Mouse (Mus musculus) spleen, postnatal 36 days (tissue): ENCODE data around the gene Dnah7a.
"Not testable (repeated sequence)": the region's sequence is repeated elsewhere in the genome, so short reads cannot be mapped to it uniquely, and the experiment has no call there.

Experiments used
- DNase-seq, 2 experiments: peaks; one replicate each; pipeline ENCODE4 v3.0.0; 2022; ENCODE audit warnings: low spot score in 2 of 2, mixed read lengths in 1 of 2

The Dnah7a gene

GRCm38 (mm10) chr1:53706431-53707361 is at the start of gene Dnah7a:
Gene Dnah7a (minus strand): TSS chr1:53706784.
- peak; percentile 27 to 49 for DNase-seq

- DNase-seq = not testable (repeated sequence)
Observed at GRCm38 (mm10) chr1:53753501-53753900, 46.9 kb upstream of the Dnah7a start.

DNA sequence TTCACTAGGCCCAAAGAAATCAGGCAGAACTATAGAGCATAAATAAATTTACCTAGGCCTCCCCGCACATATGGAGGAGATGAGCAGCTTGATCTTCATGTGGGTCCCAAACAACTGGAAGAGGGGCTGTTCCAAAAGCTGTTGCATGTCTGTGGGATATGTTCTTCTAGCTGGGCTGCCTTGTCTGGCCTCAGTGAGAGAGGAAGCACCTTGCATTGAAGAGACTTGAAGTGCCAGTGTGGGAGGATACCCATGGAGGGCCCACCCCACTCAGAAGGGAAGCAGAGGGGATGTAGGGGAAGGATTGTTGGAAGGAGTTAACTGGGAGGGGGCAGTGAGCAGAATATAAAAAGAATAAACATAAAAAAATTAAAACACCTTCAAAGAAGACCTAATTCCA is 44.6 kb upstream of the Dnah7a start:
- no peak for DNase-seq

GRCm38 (mm10) chr1:53750697-53751096 is 44.1 kb upstream of the Dnah7a start:
- DNase-seq = not testable (repeated sequence)

- DNase-seq = not testable (repeated sequence)
Observed at GRCm38 (mm10) chr1:53749881-53750385, 43.3 kb upstream of the Dnah7a start.

- no peak for DNase-seq
Observed at GRCm38 (mm10) chr1:53748571-53748970, 42.0 kb upstream of the Dnah7a start.

DNA sequence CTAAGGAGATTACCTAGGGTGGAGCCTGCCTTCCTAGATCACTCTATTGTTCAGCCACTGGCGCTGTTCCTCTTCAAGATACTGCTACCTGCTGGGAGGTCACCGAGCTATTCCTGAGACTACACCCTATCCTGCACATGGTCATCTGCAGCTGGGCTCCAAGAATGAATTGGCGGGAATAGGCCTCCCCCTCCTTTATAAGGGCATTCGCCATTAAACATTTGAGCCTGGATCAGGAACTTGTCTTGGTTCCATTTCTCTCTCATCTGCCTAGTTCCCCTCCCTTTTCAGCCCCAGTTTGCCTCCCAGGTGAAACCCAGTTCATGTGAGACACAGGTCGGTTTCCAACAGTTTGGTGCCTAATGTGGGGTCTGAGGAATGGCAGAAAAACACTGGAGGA is 39.4 kb upstream of the Dnah7a start:
- no peak for DNase-seq

DNA sequence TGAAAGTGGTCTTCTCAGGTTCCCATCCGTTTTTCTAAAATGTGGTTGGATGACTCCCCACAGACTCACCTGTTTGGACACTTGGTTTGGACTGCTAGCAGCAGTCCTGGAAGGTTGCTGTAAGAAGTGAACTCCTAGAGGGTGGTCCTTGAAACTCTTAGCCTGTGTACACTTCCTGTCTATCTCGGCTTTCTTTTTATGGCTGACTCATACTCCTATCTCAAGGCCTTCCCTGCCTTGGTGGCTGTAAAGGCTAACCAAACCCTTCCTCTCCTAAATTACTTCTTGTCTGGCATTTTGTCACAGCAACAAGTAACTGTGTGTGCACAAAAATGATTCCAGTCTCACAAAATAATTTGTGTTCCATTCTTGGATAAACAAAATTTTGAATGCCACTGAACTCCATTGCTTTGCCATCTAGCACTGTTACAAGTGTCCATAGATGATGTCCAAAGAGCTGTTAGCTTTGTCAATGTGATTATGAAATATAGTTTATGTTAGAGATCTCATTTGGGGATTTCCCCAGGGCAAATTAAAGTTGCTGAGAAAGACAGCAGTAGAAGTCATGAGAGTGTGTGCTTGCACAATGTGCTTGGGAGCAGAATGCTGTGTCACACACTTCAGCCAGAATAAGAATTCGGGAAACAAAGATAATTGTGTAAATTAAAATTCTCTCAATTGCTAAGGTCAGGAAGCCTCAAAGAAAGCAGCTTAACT is 35.3 kb upstream of the Dnah7a start:
- DNase-seq = no peak

DNA sequence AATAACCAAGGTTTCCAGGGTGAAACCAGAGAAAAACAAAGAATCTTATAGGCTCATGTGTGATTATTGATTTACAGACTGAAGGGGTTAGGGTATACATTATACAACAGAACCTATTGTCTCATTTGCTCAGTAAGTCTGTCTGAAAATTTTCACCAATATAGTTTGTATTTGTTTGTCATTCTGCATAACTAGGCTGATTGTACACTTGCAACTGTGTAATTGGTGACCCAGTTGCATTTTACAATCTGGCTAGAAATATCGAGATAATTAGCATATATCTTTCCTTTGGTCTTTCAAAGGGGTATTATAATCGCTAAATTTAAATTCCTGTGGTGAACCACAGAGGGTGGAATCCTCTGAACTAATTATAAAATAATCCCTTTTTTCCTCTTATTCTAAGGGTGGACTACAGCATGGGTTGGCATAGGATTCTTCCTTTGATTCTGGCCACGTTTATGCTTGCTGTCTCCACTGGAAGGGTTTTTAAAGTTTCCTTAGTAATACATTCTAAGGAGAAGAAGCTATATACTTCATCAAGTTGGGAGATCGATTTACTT is 34.3 kb upstream of the Dnah7a start:
- no peak for DNase-seq

DNA sequence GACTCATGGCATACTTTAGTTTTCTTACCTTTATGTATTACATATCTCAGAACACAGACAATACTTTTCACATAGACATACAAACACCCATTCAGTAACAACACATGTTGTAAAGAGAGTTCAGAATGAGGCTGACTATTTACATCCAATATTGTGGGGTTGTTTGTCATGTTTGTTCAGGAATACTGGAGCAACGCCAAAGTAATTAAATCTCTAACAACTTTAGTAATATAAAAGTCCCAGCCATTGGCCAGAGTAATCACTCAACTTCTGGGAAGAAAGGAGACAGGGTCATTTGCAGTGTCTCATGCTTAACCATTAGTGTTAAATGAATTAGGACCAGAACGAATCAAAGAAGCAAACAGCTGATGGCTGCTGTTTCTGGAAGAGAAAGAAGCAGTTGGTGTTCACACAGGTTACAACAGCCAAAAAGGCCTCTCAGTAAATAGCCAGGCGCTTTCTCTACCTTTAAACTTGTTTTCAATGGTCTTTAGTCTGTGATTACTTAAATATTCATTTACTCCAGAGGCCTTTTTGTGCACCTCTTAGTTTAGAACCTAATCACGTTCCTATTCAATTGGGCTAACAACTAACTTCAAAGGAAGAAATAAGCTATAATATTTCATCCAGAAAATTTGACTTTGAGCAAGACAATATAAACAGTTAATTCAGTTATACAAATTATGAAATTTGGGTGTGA is 33.6 kb upstream of the Dnah7a start:
- DNase-seq = not testable (repeated sequence)

GRCm38 (mm10) chr1:53736583-53736982 is 30.0 kb upstream of the Dnah7a start:
- no peak for DNase-seq

DNA sequence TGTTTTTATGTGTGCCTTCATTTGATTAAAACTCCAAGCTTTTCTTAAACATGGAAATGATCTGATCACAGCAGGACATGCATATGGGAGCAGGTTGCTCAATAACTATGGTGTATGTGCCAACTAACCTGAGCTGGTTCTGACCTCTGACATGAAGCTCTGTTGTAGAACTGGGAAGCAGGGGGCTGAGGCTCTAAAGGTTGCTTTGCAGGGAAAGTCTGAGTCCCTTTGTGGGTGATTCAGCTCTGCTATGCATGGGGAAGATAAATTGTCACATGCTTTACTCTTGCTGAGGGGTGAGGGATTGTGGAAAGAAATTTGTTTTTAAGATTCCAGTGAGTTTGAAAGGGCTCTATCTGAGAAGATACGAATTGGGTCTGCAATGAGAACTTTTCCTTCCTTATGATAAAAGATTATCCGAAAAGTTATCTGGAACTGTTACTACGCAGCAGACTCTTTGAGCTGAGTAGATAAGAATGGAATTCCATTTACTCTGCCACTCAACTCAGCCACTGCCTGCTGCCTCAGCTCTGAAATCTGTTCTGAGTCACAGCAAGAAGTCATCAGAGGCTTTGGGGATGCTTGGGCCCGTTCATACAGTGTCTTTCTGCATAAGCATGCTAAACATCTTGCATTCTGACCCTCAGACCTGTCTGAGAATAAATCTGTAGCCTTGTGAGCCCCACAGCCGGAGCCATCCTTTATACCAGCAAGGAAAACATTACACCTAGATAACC is 22.1 kb upstream of the Dnah7a start:
- DNase-seq = no peak

- DNase-seq = no peak
Observed at GRCm38 (mm10) chr1:53726883-53727282, 20.3 kb upstream of the Dnah7a start.

GRCm38 (mm10) chr1:53721353-53721752 is 14.8 kb upstream of the Dnah7a start:
- DNase-seq = no peak

DNA sequence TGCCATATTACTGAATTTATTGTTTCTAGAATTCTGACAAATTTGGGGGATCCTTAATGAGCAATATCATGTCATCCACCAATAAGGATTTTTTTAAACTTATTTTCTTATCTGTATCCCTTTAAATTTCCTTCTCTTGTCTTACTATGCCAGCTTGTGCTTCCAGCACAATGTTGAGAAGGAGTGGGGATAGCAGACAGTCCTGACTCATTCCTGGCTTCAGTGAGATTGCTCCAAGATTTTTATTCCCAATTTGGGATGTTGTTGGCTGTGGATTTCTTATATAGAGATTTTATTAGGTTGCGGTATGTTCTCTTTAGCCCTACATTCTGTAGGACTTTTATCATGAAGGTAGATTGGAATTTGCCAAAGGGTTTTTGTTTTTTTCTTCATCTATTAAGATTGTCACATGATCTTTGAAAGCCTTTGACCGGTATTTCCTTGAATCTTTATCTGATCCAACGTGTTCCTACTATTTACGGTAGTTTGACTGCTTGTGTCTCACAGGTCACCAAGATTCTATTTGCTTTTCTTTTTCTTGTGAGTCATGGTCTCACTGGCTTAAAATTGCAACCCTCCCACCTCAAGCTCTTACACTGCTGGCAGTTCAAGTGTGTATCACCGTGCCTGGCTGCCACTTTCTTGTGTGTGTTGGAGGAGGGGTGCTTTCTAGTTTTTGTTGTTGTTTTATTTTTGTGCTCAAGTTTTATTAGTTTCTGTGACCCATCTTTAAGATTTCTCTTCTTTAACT is 14.2 kb upstream of the Dnah7a start:
- DNase-seq = no peak

GRCm38 (mm10) chr1:53715966-53716515 is 9.5 kb upstream of the Dnah7a start:
- DNase-seq = no peak

- DNase-seq = peak; percentile 20 to 52
Observed at GRCm38 (mm10) chr1:53715446-53715845, 8.9 kb upstream of the Dnah7a start.

DNA sequence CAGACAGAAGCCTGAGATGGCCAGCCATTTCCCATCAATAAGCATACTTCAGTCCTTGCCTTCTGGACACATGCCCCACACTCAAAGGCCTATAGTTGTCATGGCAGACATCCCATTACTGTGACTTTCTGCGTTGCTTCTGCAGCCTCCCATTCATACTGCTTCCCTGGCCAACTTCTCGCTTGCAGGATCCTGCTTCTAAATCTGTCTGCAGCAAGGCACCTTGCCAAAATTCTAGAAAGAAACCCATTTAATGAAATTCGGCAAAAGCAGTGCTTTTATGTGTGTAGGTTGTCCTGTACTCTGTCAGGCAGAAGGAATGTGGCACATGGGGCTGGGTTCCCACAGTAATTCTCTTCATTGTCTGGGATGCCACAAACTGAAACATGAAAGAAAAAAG is 6.8 kb upstream of the Dnah7a start:
- not testable (repeated sequence) for DNase-seq

GRCm38 (mm10) chr1:53711069-53711468 is 4.5 kb upstream of the Dnah7a start:
- no peak for DNase-seq

DNA sequence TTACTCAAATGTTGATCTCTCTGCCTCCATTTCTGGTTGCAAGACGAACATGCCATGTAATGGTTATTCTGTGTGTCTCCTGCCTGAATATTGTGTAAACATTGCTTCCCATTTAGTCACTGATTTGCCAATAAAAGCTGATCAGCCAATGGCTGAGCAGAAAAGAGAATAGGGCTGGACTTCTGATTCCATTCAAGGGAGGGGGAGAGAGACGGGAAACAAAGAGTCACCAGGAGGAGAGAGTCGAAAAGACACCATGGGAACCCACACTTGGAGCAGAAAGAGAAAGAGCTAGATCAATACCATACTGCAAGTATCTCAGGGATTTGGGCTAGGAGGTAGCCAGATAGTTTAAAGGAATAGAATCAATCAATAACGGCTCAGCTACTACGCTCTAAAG is 3.0 kb upstream of the Dnah7a start:
- not testable (repeated sequence) for DNase-seq
